Mouse (Mus musculus) lung, embryonic 15.5 days (tissue): ENCODE data around the gene Apln. TPM values are rescaled to one million over a fixed set of nuclear protein-coding genes. Genes with fewer than 3 reads are reported as not detected.

Experiments
- polyA plus RNA-seq: library from polyadenylated mRNA; unstranded; fragments of >200 nt; fragmentation: Nextera tagmentation; extraction: Ambion mirVana; gene quantifications from 2 replicates; pipeline ENCODE4 v1.2.1, GENCODE M21; 2015

Apln gene
- polyA plus RNA-seq, 1 experiment from 2014 or later, result 13.4 TPM

Other genes starting within 250 kb of the Apln start
- 28.4 and 31.1 TPM in 2 replicates for gene Smarca1, start 141.9 kb downstream of the Apln start, polyA plus RNA-seq
- 16.1 and 19.4 TPM in 2 replicates for gene Ocrl, start 122.5 kb downstream of the Apln start, polyA plus RNA-seq
- 0.87 and 1.0 TPM in 2 replicates for gene Xpnpep2, start 73.9 kb upstream of the Apln start, polyA plus RNA-seq
- 3.7 and 7.2 TPM in 2 replicates for gene Sash3, start 111.6 kb upstream of the Apln start, polyA plus RNA-seq
- gene Zdhhc9, start 174.0 kb upstream of the Apln start, polyA plus RNA-seq, result 4.1 and 4.5 TPM in 2 replicates
- 16.7 and 16.8 TPM in 2 replicates for gene Utp14a, start 222.0 kb upstream of the Apln start, polyA plus RNA-seq